Mouse (Mus musculus) liver, embryonic 14.5 days (tissue): ENCODE measurements around the gene Arl15. TPM values are rescaled to one million over a fixed set of nuclear protein-coding genes. Genes with fewer than 3 reads are reported as not detected.
A peak's percentile ranks its signal among the peaks of the same experiment; 100 is the strongest.

Source experiments
- ATAC-seq: fragments of 200-750 bp; cut with Nextera tagmentation; 2 replicates; pipeline ENCODE4 v1.8.0; 2017; ENCODE audit warnings: moderate number of reproducible peaks, mild to moderate bottlenecking, moderate library complexity; ENCODE audit not compliant: insufficient read depth
- DNase-seq, 3 experiments: peaks; one replicate each; pipeline ENCODE4 v3.0.0-alpha.2; 2012 to 2013; ENCODE audit warnings: low read depth in 3 of 3, low spot score in 3 of 3
- H3K27ac ChIP-seq: fragments of 300-500 bp; sonication (generic); 2 replicates; pipeline ENCODE4 v1.5.1; 2014; ENCODE audit warnings: moderate library complexity, mild to moderate bottlenecking, control low read depth, inconsistent platforms
- H3K27me3 ChIP-seq: fragments of 300-500 bp; sonication (generic); 2 replicates; pipeline ENCODE4 v1.6.1; 2014; ENCODE audit warnings: mild to moderate bottlenecking, low read length, moderate library complexity; ENCODE audit not compliant: control insufficient read depth, insufficient read depth
- H3K36me3 ChIP-seq: fragments of 300-500 bp; sonication (generic); replicated peaks from 2 replicates; pipeline ENCODE4 v1.6.1; 2014; ENCODE audit warnings: low read depth; ENCODE audit not compliant: control insufficient read depth, insufficient read depth
- H3K4me1 ChIP-seq, 2 experiments: fragments of 200-500 bp in 1 of 2; fragments of 300-500 bp in 1 of 2; sonication (generic) in 1 of 2; replicated peaks; 2 replicates each; pipeline ENCODE4 v1.6.1; 2012 to 2014; ENCODE audit warnings: antibody characterized with exemption in 1 of 2, inconsistent platforms in 1 of 2, low read length in 1 of 2; ENCODE audit not compliant: control insufficient read depth in 2 of 2, insufficient read depth in 2 of 2
- H3K4me2 ChIP-seq: fragments of 300-500 bp; sonication (generic); 2 replicates; pipeline ENCODE4 v1.6.1; 2014; ENCODE audit warnings: low read depth, mild to moderate bottlenecking, control low read depth, moderate library complexity
- H3K4me3 ChIP-seq, 2 experiments: fragments of 200-500 bp in 1 of 2; fragments of 300-500 bp in 1 of 2; sonication (generic) in 1 of 2; 2 replicates each; pipeline ENCODE4 v1.5.1; 2012 to 2014; ENCODE audit warnings: low read depth in 2 of 2, low read length in 2 of 2, mild to moderate bottlenecking in 2 of 2, control low read depth in 1 of 2, inconsistent platforms in 1 of 2, moderate library complexity in 1 of 2; ENCODE audit not compliant: insufficient read depth in 1 of 2
- H3K9ac ChIP-seq: fragments of 300-500 bp; sonication (generic); replicated peaks from 2 replicates; pipeline ENCODE4 v1.6.1; 2014; ENCODE audit warnings: mild to moderate bottlenecking, control low read depth, moderate library complexity
- H3K9me3 ChIP-seq: fragments of 300-500 bp; sonication (generic); 2 replicates; pipeline ENCODE4 v1.6.1; 2016; ENCODE audit warnings: low read length, mixed read lengths; ENCODE audit not compliant: control insufficient read depth
- CTCF ChIP-seq: IDR thresholded peaks from 2 replicates; pipeline ENCODE4 v1.5.1; 2016; ENCODE audit warnings: antibody characterized with exemption, low read depth, control low read depth
- EP300 ChIP-seq: IDR thresholded peaks from 2 replicates; pipeline ENCODE4 v1.6.1; 2016; ENCODE audit warnings: antibody characterized with exemption, low read depth
- WGBS: fragments of 180-500 bp; shearing (Covaris S2); extraction: QIAGEN DNeasy Blood & Tissue Kit; methylation state at CpG from one replicate; pipeline ENCODE4 v1.1.7; 2014; ENCODE audit not compliant: insufficient replicate concordance; 5-methylcytosine and 5-hydroxymethylcytosine counted together
- polyA plus RNA-seq, 2 experiments: library from polyadenylated mRNA; depleted of rRNA in 1 of 2; stranded (reverse) in 1 of 2; unstranded in 1 of 2; fragments of >200 nt; fragmentation: Nextera tagmentation in 1 of 2; extraction: Ambion mirVana in 1 of 2; gene quantifications; 2 replicates each; pipeline versions ENCODE4 v1.2.1 to v1.2.3; 2012 to 2014

The Arl15 gene
- polyA plus RNA-seq, 2 experiments, result 2.0 to 2.6 TPM

- Histone ChIP-seq H3K4me3 (no peak overlapping the region), H3K4me1 (peaks cover 38 to 41% of the 10 kb centered on the region in 2 experiments), H3K27me3 (no peaks in the 10 kb centered on the region), H3K4me2 (peak overlapping the region; percentile 61), H3K9me3 (no peaks in the 10 kb centered on the region), H3K27ac (peak overlapping the region; percentile 83), H3K9ac (peak overlapping the region; percentile 15; the same call in 1 of the 2 replicates), H3K36me3 (no peaks in the 10 kb centered on the region)
- WGBS, result 75% methylated on average over 8 of the region's 8 CpGs
- no peak for TF ChIP-seq EP300
- TF ChIP-seq CTCF, result no peak
- no peak for DNase-seq
- no peak for ATAC-seq
These were observed 49.6 kb downstream of the Arl15 start for GRCm38 (mm10) chr13:113843901-113844300.

- no peak overlapping the region for H3K27ac ChIP-seq
- H3K4me3 ChIP-seq, result no peak overlapping the region
- no peaks in the 10 kb centered on the region for H3K27me3 ChIP-seq
- DNase-seq, result no peak
- TF ChIP-seq CTCF, result no peak
- no peak for TF ChIP-seq EP300
- no peak overlapping the region for H3K4me2 ChIP-seq
- WGBS, result 85% methylated on average over 4 of the region's 4 CpGs
- no peak overlapping the region for H3K9ac ChIP-seq
- ATAC-seq, result no peak
- no peaks in the 10 kb centered on the region for H3K36me3 ChIP-seq
- no peaks in the 10 kb centered on the region for H3K9me3 ChIP-seq
- H3K4me1 ChIP-seq, result peaks cover 46 to 48% of the 10 kb centered on the region in 2 experiments
These were observed 50.4 kb downstream of the Arl15 start for GRCm38 (mm10) chr13:113844717-113845116.

- ATAC-seq (no peak), DNase-seq (no peak)
- no peaks in the 10 kb centered on the region for H3K36me3 ChIP-seq
- no peaks in the 10 kb centered on the region for H3K9me3 ChIP-seq
- no peaks in the 10 kb centered on the region for H3K27me3 ChIP-seq
- TF ChIP-seq CTCF (no peak), EP300 (no peak)
- no peak overlapping the region for H3K9ac ChIP-seq
- H3K27ac ChIP-seq, result no peak overlapping the region
- H3K4me2 ChIP-seq, result no peak overlapping the region
- peaks cover 50 to 54% of the 10 kb centered on the region in 2 experiments for H3K4me1 ChIP-seq
- 78% methylated on average over 1 of the region's 1 CpGs for WGBS
- H3K4me3 ChIP-seq, result no peak overlapping the region
These were observed 50.9 kb downstream of the Arl15 start for GRCm38 (mm10) chr13:113845229-113845628.

- DNase-seq, result no peak
These were observed 52.1 kb downstream of the Arl15 start for GRCm38 (mm10) chr13:113846413-113846812.

GRCm38 (mm10) chr13:113850431-113851034 is 56.2 kb downstream of the Arl15 start:
- Histone ChIP-seq H3K4me2 (no peak overlapping the region; the same call in 1 of the 2 replicates), H3K9ac (no peak overlapping the region), H3K27me3 (no peaks in the 10 kb centered on the region), H3K9me3 (no peaks in the 10 kb centered on the region), H3K27ac (peak overlapping the region; percentile 31), H3K4me3 (no peak overlapping the region), H3K36me3 (no peaks in the 10 kb centered on the region), H3K4me1 (peaks cover 51 to 56% of the 10 kb centered on the region in 2 experiments)
- ATAC-seq (peak; percentile 64), DNase-seq (no peak)
- no peak for TF ChIP-seq CTCF
- TF ChIP-seq EP300, result no peak
- WGBS, result 60% methylated on average over 8 of the region's 8 CpGs

More at GRCm38 (mm10) chr13:113846413-113846812, 52.1 kb downstream of the Arl15 start:
- Histone ChIP-seq H3K27me3 (no peaks in the 10 kb centered on the region), H3K9ac (no peak overlapping the region), H3K4me2 (no peak overlapping the region), H3K4me1 (peaks cover 62 to 63% of the 10 kb centered on the region in 2 experiments), H3K36me3 (no peaks in the 10 kb centered on the region), H3K4me3 (no peak overlapping the region), H3K9me3 (no peaks in the 10 kb centered on the region), H3K27ac (no peak overlapping the region)
- TF ChIP-seq EP300 (no peak), CTCF (no peak)
- ATAC-seq, result no peak
- 84% methylated on average over 10 of the region's 10 CpGs for whole genome bisulfite sequencing
